Mouse (Mus musculus): ENCODE measurements around the gene Fam114a2. TPM values are rescaled to one million over a fixed set of nuclear protein-coding genes. Genes with fewer than 3 reads are reported as not detected.
A peak's percentile ranks its signal among the peaks of the same experiment; 100 is the strongest.
"Not testable (repeated sequence)": the region's sequence is repeated elsewhere in the genome, so short reads cannot be mapped to it uniquely, and the experiment has no call there.

Fam114a2 gene
- total RNA-seq (2015; ENCODE audit: low replicate concordance) (28.4 and 29.5 TPM in 2 replicates), total RNA-seq (2017; ENCODE audit: low replicate concordance) (59.7 and 70.8 TPM in 2 replicates)

DNA sequence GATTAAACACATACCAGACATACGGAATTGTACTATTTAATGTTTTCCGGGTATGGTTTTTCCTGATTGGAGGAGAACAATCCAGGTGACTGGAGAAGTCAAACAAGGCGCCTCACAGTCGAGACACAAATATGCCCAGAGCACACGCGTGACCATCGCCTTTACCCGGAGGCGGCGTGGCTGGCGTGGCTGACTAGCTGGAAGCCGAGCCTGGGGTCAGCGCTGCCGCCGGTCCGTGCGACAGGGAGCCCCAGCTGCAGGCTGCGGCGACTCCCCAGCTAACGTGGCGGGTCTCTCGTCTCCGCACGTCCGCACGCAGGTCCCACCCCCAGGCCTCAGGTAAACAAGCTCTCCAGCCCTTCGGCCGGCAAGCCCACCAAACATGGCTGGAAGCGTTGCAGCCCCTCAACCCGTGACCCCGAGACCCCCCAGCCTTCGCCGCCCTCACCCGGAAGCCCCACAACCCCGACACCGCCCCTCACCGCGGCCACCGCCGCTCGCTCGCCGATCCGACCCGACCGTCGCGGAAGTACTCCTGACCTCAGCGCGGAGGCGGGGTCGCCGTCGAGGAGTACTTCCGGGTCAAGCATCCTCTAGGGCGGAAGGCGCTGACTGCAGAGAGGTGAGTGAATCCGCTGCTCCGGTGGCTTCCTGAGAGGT, at the start of gene Fam114a2, which contains the start of gene Mfap3:
Gene Fam114a2, minus strand, starts transcription at position 527 of the 660 bp plus-strand sequence.
Gene Mfap3, plus strand, starts transcription at position 574 of the 660 bp plus-strand sequence.
- ATAC-seq (replicated peaks; ENCODE audit: low FRiP score, poor library complexity, severe bottlenecking) = peak; percentile 99

DNA sequence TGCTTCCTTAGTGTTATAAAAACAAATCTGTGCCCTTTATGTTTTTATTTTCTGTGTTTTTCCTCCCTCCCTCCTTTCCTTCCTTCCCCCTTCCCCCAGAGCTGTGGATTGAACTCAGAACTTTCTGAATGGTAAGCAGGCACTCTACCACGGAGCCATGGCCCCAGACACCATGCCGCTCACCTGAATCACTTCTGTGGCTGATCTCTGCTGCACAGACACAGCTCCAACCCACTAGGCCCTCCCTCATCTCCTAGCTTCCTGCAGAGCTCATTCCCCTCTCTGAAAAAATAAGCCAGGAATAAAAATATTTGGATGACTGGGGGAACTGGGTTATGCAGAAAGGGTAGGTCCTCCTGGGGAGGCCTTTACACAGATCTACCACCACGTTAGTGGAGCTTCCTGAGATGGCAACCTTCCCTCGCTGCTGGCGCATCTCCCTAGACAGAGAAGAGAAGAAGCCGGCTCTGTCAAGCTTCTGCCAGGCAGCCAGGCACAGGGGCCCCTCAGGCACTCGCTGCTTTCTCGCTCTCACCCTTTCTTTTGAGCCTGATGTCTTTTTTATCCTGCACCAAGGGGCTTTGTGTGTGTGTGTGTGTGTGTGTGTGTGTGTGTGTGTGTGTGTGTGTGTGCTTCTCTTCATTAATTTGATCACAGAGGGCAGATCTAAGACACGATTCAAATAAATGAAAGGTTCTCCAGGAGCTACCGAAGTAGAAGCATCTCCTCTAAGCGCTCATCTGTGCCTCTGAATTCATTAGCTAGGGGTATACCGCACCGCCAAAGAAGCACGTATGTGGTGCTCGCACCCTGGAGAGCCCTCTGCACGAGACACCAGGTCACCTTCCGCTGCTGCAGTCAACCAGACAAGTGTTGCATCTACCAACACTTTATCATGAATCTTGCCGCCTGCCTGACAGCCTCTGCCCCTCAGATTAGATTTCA, 47.9 kb upstream of the Fam114a2 start:
- ATAC-seq (replicated peaks; ENCODE audit: low FRiP score, poor library complexity, severe bottlenecking) = no peak

DNA sequence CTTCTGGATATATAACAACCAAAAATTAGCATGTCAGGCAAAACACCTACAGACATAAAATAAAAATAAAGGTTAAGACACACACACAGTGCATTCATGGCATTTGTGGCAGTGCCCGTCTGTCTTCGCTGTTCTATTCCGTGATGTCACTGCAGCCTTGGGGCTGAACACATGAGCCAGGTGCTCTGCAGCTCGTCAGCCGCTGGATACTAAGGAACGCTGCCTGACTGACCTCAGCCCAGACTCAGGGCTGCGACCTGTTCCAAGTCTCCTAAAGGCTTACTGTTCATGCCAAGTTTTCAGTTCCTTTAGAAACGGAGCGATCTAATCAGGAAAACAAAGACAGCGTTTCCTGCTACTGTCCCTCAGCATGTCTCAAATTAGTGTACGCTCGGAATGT, 46.1 kb upstream of the Fam114a2 start:
- ATAC-seq (replicated peaks; ENCODE audit: low FRiP score, poor library complexity, severe bottlenecking) = no peak

DNA sequence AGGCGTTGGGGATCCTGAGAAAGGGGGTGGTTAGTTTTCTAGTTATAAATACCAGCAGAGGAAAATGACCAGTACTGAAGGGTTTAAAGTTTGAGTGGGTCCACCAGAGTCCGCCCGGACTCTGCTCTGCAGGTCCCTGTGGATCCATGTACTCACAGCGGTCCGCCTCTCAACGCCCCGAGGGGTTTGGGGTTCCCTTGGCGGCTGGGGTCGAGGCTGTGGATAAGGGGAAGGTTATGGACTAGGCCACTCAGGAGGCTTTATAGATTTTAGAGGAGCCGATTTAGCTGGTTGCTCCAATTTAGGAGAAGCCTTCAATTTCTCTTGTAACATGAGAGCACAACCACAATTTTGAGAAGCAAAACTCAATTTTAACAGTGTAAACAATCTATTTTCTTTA, 39.5 kb upstream of the Fam114a2 start:
- ATAC-seq (replicated peaks; ENCODE audit: low FRiP score, poor library complexity, severe bottlenecking) = not testable (repeated sequence)

DNA sequence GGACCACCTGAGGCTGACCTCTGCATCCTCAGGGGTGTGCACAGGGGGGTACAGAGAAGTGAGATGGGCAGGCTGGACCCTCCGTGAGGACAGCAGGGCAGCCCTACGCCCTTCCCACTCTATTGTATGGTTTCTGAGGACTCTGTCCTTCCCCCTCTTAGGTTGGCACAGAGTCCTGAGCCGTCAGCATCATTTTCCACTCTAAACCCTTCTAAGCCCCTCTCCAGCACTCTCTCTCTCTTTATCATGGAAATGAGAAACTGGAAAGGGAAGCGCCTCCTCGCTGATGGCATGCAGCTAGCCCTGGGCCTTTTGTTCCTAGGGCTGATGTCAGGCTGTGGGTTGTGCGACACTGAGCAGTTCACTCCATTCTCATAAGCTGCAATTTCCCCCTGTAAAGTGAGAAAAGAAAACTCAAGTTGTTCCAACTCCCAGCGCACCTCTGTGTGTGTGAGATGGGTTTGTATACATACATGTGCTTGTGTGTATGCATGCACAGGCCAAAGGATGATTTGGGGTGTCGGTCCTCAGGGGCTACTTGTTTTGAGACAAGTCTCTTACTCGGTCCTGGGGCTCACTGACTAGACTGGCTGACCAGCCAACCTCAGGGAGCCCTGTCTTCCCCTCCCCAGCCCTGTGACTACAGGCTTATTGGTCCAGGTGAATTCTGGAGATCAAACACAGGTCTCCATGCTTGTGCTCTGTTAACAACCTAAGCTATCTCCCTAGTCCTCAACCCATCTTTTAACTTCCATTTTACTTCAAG, 34.8 kb upstream of the Fam114a2 start:
- ATAC-seq (replicated peaks; ENCODE audit: low FRiP score, poor library complexity, severe bottlenecking) = no peak

DNA sequence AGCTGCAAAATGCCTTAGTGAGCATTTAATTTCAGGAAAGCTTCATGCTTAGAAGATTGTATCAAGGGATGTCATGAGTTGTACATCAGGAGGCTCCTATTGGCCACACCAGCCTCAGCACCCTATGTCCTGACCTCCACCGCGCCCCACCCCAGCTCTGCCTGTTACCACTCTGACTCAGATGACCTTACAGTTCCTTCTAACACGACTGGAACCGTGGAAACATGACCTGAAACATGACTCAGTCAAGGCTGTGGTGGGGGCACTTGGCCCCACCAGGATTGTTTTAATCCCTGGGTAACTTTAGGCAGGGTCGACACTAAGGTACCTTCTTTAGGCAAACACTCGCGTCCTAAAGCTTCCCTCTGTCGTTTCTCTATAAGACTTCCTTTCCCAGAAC, 32.6 kb upstream of the Fam114a2 start:
- no peak for ATAC-seq (replicated peaks; ENCODE audit: low FRiP score, poor library complexity, severe bottlenecking)

DNA sequence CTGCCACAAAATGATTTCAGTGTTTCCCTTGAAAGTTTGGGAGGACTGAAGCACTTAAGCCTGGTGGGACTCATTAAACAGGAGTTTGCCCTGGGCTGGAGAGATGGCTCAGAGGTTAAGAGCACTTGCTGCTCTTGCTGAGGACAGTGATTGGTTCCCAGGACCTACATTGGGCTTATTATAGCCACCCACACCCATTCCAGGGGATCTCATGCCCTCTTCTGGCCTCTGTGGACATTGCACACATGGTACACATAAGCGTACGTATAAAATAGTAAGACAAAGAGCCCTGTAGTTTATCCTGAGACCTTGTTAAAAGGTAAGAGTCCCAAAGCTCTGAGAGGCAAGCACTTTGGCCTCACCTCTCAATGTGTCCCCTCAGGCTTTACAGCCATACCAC, 31.8 kb upstream of the Fam114a2 start:
- ATAC-seq (replicated peaks; ENCODE audit: low FRiP score, poor library complexity, severe bottlenecking) = no peak

DNA sequence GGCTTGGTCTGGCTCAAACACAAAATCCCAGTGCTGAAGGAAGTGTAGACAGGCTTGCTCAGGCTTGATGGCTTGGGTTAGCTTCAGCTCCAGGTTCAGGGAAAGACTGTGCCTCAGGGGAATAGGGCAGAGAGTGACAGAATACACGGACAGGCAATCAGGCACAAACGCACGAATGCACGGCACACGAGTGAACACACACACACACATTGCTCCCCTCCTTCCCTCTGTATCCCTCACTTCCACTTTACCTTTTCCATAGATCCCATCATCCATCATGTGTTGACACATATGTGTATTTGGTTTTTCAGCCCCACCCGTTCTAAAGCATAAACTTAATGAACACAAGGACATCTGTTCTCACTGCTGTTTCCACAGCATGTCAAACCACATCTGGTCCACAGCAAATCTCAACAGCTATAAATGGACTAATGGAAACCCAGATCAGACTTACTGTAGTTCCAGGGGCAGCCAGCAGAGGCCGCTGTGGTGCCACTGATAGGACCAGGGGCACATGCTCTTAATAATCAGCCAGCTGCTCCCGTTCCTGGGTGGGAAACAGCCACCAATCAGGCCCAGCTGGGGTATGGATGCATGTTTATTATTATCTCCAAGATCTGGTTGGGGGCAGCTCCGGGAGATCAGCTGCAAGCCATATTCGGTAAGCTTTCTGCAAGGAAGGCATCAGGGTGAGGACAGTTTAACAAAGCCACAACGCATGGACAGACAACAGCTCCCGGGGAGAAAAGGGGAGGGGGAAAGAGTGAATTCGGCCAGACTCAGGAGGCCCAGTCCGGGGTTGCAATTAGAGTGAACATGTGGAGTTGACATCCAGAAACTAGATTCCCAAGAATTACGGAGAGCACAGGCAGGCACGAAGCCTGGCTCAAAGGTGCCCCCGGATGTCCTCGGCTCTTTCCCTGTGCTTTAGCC, 30.5 kb upstream of the Fam114a2 start:
- ATAC-seq (replicated peaks; ENCODE audit: low FRiP score, poor library complexity, severe bottlenecking) = peak; percentile 84

DNA sequence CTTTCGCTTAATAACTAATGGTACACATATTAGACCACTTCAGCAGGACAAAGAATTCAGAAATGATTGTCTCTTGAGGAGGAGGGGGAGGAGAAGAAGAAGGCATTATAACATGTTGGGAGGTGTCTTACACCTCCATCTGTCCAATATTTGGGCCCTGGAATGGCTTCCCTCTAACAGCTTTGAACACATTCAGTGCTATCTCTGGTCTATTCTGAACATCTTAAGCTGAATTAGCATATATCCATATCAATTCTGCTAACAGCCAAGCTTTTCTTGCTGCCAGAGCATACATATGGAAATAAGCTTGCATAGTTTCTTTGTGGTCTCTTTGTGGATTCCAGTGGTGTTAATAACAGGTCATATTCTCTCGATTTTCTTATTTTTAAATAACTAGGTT, 22.3 kb upstream of the Fam114a2 start:
- ATAC-seq (replicated peaks; ENCODE audit: low FRiP score, poor library complexity, severe bottlenecking) = no peak

DNA sequence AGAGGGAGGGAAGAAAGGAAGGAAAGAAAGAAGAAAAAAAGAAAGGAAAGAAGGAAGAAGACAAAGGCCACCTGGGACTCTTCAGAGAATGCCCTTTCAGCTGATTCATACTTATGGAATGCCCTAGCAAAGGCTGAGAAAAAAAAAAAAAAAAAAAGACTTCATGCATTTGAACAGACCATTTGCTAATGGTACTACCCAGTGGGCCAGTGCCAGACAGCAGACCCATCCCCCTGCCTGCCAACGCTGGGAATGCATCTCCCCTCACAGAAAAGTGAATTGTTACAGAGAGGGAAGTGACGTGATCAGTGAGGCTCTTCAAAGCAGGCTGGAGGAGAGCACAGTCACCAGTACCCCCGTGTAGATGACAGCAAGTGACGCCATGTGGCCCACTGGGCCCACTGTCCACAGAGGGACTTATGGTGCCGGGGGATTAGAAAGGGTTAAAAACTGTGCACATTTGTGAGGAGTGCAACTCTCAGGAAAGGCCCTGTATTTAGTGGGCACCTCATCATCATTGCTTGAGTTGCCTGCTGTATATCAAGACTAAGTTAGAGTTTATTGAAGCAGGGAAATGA, 21.5 kb upstream of the Fam114a2 start:
- ATAC-seq (replicated peaks; ENCODE audit: low FRiP score, poor library complexity, severe bottlenecking) = no peak

DNA sequence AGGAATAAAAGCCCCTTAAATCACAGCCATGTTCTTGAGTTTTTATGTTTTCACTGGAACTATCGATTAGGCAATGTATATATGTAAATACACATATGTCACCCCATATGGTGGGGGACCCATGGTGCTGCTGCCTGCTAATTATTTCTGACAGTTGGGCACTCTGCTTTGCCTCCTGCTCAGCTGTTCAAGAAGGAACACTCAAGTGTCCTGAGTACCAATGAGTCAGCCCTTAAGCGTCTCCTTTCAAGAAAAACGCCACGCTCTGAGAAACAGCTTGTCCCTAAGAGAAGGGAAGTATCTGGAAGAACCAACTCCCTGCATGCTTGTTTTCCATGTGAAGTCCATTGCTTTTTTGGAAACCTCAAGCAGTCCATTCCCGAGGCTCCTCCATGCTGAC, 17.5 kb upstream of the Fam114a2 start:
- ATAC-seq (replicated peaks; ENCODE audit: low FRiP score, poor library complexity, severe bottlenecking) = no peak

DNA sequence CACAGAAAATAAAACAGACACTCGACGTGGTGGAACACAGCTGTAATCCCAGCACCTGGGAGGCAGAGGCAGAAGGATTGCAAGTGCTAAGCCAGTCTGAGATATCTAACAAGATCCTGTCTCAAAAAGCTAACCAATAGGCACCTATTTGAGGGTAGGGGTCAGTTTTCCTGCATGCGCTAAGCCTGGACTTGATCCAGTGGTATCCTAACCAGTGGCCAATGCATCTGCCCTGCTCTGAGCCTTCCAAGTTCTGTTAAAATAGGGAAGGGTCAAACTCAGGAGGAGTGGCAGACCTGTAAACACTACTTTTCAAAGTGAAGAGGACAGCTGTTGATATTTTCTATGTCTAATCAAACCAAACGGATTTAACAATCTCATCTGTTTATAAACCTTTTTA, 13.9 kb upstream of the Fam114a2 start:
- ATAC-seq (replicated peaks; ENCODE audit: low FRiP score, poor library complexity, severe bottlenecking) = no peak

DNA sequence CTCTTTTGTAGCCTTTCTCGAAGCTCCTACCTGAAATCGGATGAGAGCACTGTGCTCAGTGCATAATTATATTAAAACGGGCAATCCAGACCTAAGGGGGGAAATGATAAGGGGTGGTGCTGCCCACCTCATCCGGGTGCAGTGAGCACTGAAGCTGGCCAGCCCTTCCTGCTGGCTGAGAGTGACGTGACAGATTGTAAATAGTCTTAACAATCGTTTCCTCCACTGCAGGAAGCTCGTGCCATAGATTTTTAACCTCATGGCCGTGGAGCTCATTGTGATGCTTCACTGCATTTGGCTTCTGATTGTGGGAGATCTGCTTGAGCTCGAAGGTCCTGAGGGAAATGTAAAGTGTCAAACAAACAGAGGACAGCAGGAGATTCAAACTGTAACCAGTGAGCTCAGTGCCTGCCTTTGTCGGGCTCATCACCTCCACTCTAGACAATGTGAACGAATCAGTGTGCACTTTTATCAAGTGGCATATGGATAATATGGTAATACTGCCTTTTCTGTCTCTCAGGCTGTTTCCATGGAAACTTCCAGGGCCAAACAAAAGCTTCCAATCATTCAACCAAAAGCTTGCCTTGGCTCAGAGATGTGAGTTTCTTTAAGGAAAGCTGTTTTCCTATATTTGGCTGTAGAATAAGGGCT, 13.0 kb upstream of the Fam114a2 start:
- no peak for ATAC-seq (replicated peaks; ENCODE audit: low FRiP score, poor library complexity, severe bottlenecking)

DNA sequence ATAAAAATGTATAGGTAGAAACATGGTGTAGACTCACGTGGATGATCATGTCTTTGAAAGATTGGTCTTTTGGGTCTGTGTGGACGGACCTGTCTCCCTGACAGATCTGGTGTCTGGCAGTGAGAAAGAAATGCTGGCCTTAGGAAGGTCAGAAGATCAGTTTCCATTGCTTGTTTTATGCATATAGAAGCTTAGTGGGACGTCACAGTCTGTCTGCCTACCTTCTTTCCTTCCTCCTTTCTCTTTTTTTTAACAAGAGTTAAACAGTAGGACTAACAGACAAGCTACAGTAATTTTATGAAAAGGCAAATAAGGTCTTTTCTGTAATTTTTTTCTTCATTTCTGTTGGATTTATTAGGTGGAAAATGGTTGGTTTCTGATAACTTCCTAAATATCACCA, 10.7 kb upstream of the Fam114a2 start:
- no peak for ATAC-seq (replicated peaks; ENCODE audit: low FRiP score, poor library complexity, severe bottlenecking)

DNA sequence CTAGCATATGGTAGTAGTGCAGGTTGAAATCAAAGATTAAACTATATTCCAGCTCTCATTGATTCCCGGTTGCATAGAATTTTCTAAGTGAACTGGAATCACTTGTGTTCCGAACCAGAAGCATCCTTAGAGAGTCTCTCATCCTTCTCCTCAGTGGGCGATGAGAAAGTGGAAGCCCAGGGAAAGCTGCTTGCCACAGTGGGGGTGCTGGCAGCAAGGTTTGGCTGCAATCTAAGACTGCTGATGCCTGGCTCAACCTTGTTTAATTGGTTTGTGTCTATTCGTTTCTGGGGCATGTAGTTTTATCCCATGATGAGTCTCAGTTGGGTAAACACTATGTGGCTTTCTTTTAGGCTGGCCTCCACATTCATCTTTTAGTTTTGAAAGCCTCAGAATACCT, 9.1 kb upstream of the Fam114a2 start:
- no peak for ATAC-seq (replicated peaks; ENCODE audit: low FRiP score, poor library complexity, severe bottlenecking)

DNA sequence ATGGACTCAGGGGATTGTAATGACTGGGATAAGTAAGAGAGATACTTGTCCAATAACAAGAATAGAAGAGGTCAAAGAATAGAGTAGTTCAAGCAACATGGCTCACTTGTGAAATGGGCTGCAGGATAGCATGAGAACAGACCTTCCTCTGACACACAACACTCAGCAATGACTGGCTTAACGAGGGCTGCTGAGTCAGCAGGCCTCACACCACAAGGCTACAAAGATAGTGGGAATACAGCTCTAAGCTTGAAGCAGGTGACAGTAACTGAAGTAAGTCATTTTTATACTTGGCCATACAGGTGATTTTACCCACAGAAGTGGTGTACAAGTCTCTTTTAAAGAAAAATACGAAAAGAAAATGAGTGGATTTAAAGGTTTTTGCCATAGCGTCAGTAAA, 7.5 kb upstream of the Fam114a2 start:
- ATAC-seq (replicated peaks; ENCODE audit: low FRiP score, poor library complexity, severe bottlenecking) = no peak

DNA sequence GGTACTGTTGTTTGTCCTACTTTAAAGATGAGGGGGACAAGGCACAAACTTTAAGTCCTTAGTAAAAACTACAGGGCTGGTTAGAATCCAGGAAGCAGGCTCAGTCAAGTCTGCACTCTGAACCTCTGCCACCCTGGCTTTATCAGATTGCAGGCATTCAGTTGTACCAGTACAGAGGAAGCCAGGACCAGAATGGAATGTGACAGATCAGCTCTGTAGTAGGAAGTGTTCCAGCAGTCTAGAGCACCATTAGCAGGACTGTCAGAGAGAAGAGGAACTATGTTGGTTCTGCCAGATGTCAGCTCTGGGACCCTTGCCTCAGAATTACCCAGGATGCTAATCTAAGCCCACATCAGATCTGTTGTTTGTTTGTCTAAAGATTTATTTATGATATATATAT, 6.2 kb upstream of the Fam114a2 start:
- ATAC-seq (replicated peaks; ENCODE audit: low FRiP score, poor library complexity, severe bottlenecking) = no peak

DNA sequence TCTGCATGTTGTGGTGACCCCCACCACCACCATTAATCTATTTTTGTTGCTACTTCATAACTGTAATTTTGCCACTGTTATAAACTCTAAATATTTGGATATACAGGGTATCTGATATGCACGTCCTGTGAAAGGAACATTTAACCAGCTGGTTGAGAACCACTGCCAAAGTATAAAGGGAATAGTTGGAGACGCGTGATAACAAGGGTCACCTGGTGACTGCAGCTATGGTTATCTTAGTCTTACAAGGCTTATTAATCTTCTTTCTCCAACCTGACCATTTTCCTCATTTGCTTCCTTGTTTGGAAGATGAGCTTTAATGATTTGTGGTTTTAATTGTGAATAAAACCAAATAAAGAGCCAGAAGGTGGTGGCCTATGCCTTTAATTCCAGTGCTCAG, 5.0 kb upstream of the Fam114a2 start:
- ATAC-seq (replicated peaks; ENCODE audit: low FRiP score, poor library complexity, severe bottlenecking) = no peak

Data from erythroblast, adult 5-6 weeks (primary cell).